Mouse (Mus musculus): Measurements from ENCODE around the gene Olfr796. TPM values are rescaled to one million over a fixed set of nuclear protein-coding genes. Genes with fewer than 3 reads are reported as not detected.

Olfr796 gene
- polyA plus RNA-seq (2012; ENCODE audit: insufficient read depth, insufficient read length, missing spikeins) = 0.23 TPM in 1 of 2 replicates, not detected in the other

DNA sequence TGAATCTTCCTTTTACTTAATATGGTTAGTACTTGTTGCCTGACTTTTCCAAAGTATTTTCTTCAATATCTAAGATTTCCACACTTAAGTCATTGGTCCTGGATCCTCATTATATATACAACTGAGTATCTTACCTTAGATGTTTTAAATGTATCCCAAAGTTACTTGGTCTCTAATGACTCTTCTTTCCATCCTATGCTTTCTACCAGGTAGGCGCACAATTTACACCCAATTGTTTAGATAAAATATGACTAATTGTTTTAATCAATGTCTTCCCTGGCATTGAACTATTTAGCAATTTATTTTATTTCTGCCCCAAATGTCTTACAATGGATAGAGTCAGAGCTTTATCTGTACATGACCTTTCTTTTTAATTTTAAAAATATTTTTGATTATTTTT lies at the start of gene Olfr796:
Gene Olfr796 (minus strand): TSS at position 101 of the 400 bp plus-strand sequence.
- H3K4me1 ChIP-seq (ENCODE audit: control insufficient read depth, insufficient read depth, low read length) = no peaks in the 10 kb centered on the region
- TF ChIP-seq POLR2A (IDR thresholded peaks at IDR 0.05; ENCODE audit: borderline replicate concordance, low read depth, low read length) (no peak), CTCF (IDR thresholded peaks at IDR 0.05; ENCODE audit: low read depth, low read length) (no peak)
- H3K27ac ChIP-seq (ENCODE audit: insufficient read depth, low read depth, low read length) = no peak within 1 kb of the TSS
- no peak within 1 kb of the TSS for H3K4me3 ChIP-seq (ENCODE audit: insufficient read depth, low read length)

DNA sequence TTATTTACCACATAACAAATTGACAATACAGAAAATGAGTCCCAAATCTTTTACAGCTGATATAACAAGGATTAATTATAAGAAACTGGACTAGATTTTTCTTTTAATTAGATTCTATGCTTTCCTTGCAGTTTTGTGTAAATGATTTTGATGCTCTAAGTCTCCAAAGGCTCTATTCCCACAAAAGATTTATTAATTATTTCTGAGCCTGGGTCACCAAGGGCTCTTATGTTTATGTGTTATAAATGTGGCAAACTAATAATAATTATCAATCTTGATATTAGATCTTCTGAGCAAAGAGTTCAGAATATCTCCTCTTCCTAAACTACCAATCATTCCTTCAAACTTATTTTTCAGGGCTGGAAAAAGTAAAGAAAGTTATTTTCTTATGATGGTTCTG lies 45.0 kb upstream of the Olfr796 start, which contains the start of gene Olfr800:
Gene Olfr800 (plus strand): TSS at position 301 of the 400 bp plus-strand sequence.
- no peak for TF ChIP-seq CTCF (IDR thresholded peaks at IDR 0.05; ENCODE audit: low read depth, low read length)
- no peak for TF ChIP-seq POLR2A (IDR thresholded peaks at IDR 0.05; ENCODE audit: borderline replicate concordance, low read depth, low read length)
- H3K4me3 ChIP-seq (ENCODE audit: insufficient read depth, low read length) = no peak within 1 kb of the TSS
- H3K27ac ChIP-seq (ENCODE audit: insufficient read depth, low read depth, low read length) = no peak within 1 kb of the TSS
- no peaks in the 10 kb centered on the region for H3K4me1 ChIP-seq (ENCODE audit: control insufficient read depth, insufficient read depth, low read length)

GRCm38 (mm10) chr10:129651763-129652162 lies 39.4 kb upstream of the Olfr796 start:
- no peak overlapping the region for H3K27ac ChIP-seq (ENCODE audit: insufficient read depth, low read depth, low read length)
- no peak overlapping the region for H3K4me3 ChIP-seq (ENCODE audit: insufficient read depth, low read length)
- TF ChIP-seq POLR2A (IDR thresholded peaks at IDR 0.05; ENCODE audit: borderline replicate concordance, low read depth, low read length) (no peak), CTCF (IDR thresholded peaks at IDR 0.05; ENCODE audit: low read depth, low read length) (no peak)
- H3K4me1 ChIP-seq (ENCODE audit: control insufficient read depth, insufficient read depth, low read length) = no peaks in the 10 kb centered on the region

GRCm38 (mm10) chr10:129637184-129637583 lies 24.8 kb upstream of the Olfr796 start, which contains the start of gene Olfr799:
TSS of gene Olfr799 (plus strand) at chr10:129637484.
- H3K4me3 ChIP-seq (ENCODE audit: insufficient read depth, low read length) = no peak within 1 kb of the TSS
- H3K4me1 ChIP-seq (ENCODE audit: control insufficient read depth, insufficient read depth, low read length) = no peaks in the 10 kb centered on the region
- H3K27ac ChIP-seq (ENCODE audit: insufficient read depth, low read depth, low read length) = no peak within 1 kb of the TSS
- TF ChIP-seq CTCF (IDR thresholded peaks at IDR 0.05; ENCODE audit: low read depth, low read length) = no peak
- no peak for TF ChIP-seq POLR2A (IDR thresholded peaks at IDR 0.05; ENCODE audit: borderline replicate concordance, low read depth, low read length)

GRCm38 (mm10) chr10:129627834-129628233 lies 15.5 kb upstream of the Olfr796 start, which contains the start of gene Olfr798:
TSS of gene Olfr798 (minus strand) at chr10:129627934.
- no peak within 1 kb of the TSS for H3K4me3 ChIP-seq (ENCODE audit: insufficient read depth, low read length)

GRCm38 (mm10) chr10:129623251-129623650 lies 10.9 kb upstream of the Olfr796 start:
- no peak overlapping the region for H3K27ac ChIP-seq (ENCODE audit: insufficient read depth, low read depth, low read length)
- H3K4me3 ChIP-seq (ENCODE audit: insufficient read depth, low read length) = no peak overlapping the region
- no peaks in the 10 kb centered on the region for H3K4me1 ChIP-seq (ENCODE audit: control insufficient read depth, insufficient read depth, low read length)
- no peak for TF ChIP-seq POLR2A (IDR thresholded peaks at IDR 0.05; ENCODE audit: borderline replicate concordance, low read depth, low read length)
- TF ChIP-seq CTCF (IDR thresholded peaks at IDR 0.05; ENCODE audit: low read depth, low read length) = no peak

More at GRCm38 (mm10) chr10:129627834-129628233, 15.5 kb upstream of the Olfr796 start, which contains the start of gene Olfr798:
- H3K4me1 ChIP-seq (ENCODE audit: control insufficient read depth, insufficient read depth, low read length) = no peaks in the 10 kb centered on the region
- no peak within 1 kb of the TSS for H3K27ac ChIP-seq (ENCODE audit: insufficient read depth, low read depth, low read length)
- no peak for TF ChIP-seq CTCF (IDR thresholded peaks at IDR 0.05; ENCODE audit: low read depth, low read length)
- TF ChIP-seq POLR2A (IDR thresholded peaks at IDR 0.05; ENCODE audit: borderline replicate concordance, low read depth, low read length) = no peak

DNA sequence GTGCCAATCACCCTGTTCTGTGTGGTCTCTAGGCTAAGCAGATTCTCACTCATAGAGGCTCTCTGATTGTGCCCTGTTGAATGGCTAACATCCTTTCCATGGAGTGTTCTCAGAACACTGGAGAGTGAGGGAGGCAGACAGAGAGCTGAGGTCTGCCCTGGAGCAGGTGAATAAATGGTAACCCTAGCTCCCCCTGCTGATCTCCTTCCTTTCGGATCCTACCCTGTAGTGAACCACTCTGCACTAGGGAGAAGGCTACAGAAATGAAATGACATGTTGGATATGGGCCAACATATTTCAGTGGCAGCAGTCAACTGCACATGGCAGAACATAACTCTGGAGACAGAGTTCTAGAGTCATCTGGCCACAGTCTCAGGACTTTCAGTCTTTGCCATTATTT lies 9.4 kb upstream of the Olfr796 start:
- H3K27ac ChIP-seq (ENCODE audit: insufficient read depth, low read depth, low read length) = no peak overlapping the region
- no peak overlapping the region for H3K4me3 ChIP-seq (ENCODE audit: insufficient read depth, low read length)
- no peak for TF ChIP-seq CTCF (IDR thresholded peaks at IDR 0.05; ENCODE audit: low read depth, low read length)
- TF ChIP-seq POLR2A (IDR thresholded peaks at IDR 0.05; ENCODE audit: borderline replicate concordance, low read depth, low read length) = no peak
- no peaks in the 10 kb centered on the region for H3K4me1 ChIP-seq (ENCODE audit: control insufficient read depth, insufficient read depth, low read length)

- no peak for TF ChIP-seq POLR2A (IDR thresholded peaks at IDR 0.05; ENCODE audit: borderline replicate concordance, low read depth, low read length)
These were observed 35.3 kb downstream of the Olfr796 start for GRCm38 (mm10) chr10:129577066-129577465.

GRCm38 (mm10) chr10:129567355-129567754 lies 45.0 kb downstream of the Olfr796 start, which contains the start of gene Olfr794:
TSS of gene Olfr794 (plus strand) at chr10:129567655.
- Histone ChIP-seq H3K4me3 (ENCODE audit: insufficient read depth, low read length) (no peak within 1 kb of the TSS), H3K4me1 (ENCODE audit: control insufficient read depth, insufficient read depth, low read length) (no peaks in the 10 kb centered on the region)
- TF ChIP-seq POLR2A (IDR thresholded peaks at IDR 0.05; ENCODE audit: borderline replicate concordance, low read depth, low read length) (no peak), CTCF (IDR thresholded peaks at IDR 0.05; ENCODE audit: low read depth, low read length) (no peak)

More at GRCm38 (mm10) chr10:129577066-129577465, 35.3 kb downstream of the Olfr796 start:
- no peak overlapping the region for H3K27ac ChIP-seq (ENCODE audit: insufficient read depth, low read depth, low read length)
- no peaks in the 10 kb centered on the region for H3K4me1 ChIP-seq (ENCODE audit: control insufficient read depth, insufficient read depth, low read length)
- H3K4me3 ChIP-seq (ENCODE audit: insufficient read depth, low read length) = no peak overlapping the region

More at GRCm38 (mm10) chr10:129567355-129567754, 45.0 kb downstream of the Olfr796 start, which contains the start of gene Olfr794:
- H3K27ac ChIP-seq (ENCODE audit: insufficient read depth, low read depth, low read length) = no peak within 1 kb of the TSS

Other genes with a start within 250 kb of the Olfr796 start
- gene Olfr784, start 228.5 kb downstream of the Olfr796 start, polyA plus RNA-seq (2012; ENCODE audit: insufficient read depth, insufficient read length, missing spikeins) = not detected in 2 replicates
- not detected in 2 replicates for gene Olfr785, start 207.1 kb downstream of the Olfr796 start, polyA plus RNA-seq (2012; ENCODE audit: insufficient read depth, insufficient read length, missing spikeins)
- not detected in 2 replicates for gene Olfr786, start 185.3 kb downstream of the Olfr796 start, polyA plus RNA-seq (2012; ENCODE audit: insufficient read depth, insufficient read length, missing spikeins)
- not detected in 2 replicates for gene Olfr787, start 150.7 kb downstream of the Olfr796 start, polyA plus RNA-seq (2012; ENCODE audit: insufficient read depth, insufficient read length, missing spikeins)
- gene Olfr788, start 141.6 kb downstream of the Olfr796 start, polyA plus RNA-seq (2012; ENCODE audit: insufficient read depth, insufficient read length, missing spikeins) = not detected in 2 replicates
- gene Olfr789, start 127.8 kb downstream of the Olfr796 start, polyA plus RNA-seq (2012; ENCODE audit: insufficient read depth, insufficient read length, missing spikeins) = not detected in 2 replicates
- not detected in 2 replicates for gene Olfr790, start 114.1 kb downstream of the Olfr796 start, polyA plus RNA-seq (2012; ENCODE audit: insufficient read depth, insufficient read length, missing spikeins)
- not detected in 2 replicates for gene Olfr791, start 90.8 kb downstream of the Olfr796 start, polyA plus RNA-seq (2012; ENCODE audit: insufficient read depth, insufficient read length, missing spikeins)
- gene Olfr792, start 73.4 kb downstream of the Olfr796 start, polyA plus RNA-seq (2012; ENCODE audit: insufficient read depth, insufficient read length, missing spikeins) = not detected in 2 replicates
- gene Olfr794, start 44.9 kb downstream of the Olfr796 start, polyA plus RNA-seq (2012; ENCODE audit: insufficient read depth, insufficient read length, missing spikeins) = not detected in 2 replicates
- not detected in 2 replicates for gene Olfr798, start 15.4 kb upstream of the Olfr796 start, polyA plus RNA-seq (2012; ENCODE audit: insufficient read depth, insufficient read length, missing spikeins)
- not detected in 2 replicates for gene Olfr799, start 24.9 kb upstream of the Olfr796 start, polyA plus RNA-seq (2012; ENCODE audit: insufficient read depth, insufficient read length, missing spikeins)
- gene Olfr800, start 45.1 kb upstream of the Olfr796 start, polyA plus RNA-seq (2012; ENCODE audit: insufficient read depth, insufficient read length, missing spikeins) = not detected in 2 replicates
- gene Olfr801, start 61.3 kb upstream of the Olfr796 start, polyA plus RNA-seq (2012; ENCODE audit: insufficient read depth, insufficient read length, missing spikeins) = not detected in 2 replicates
- not detected in 2 replicates for gene Olfr802, start 75.6 kb upstream of the Olfr796 start, polyA plus RNA-seq (2012; ENCODE audit: insufficient read depth, insufficient read length, missing spikeins)
- not detected in 2 replicates for gene Olfr803, start 81.7 kb upstream of the Olfr796 start, polyA plus RNA-seq (2012; ENCODE audit: insufficient read depth, insufficient read length, missing spikeins)
- 0.31 TPM in 1 of 2 replicates, not detected in the other for gene Olfr804, start 90.6 kb upstream of the Olfr796 start, polyA plus RNA-seq (2012; ENCODE audit: insufficient read depth, insufficient read length, missing spikeins)
- not detected in 2 replicates for gene Olfr805, start 116.8 kb upstream of the Olfr796 start, polyA plus RNA-seq (2012; ENCODE audit: insufficient read depth, insufficient read length, missing spikeins)
- not detected in 2 replicates for gene Olfr806, start 129.4 kb upstream of the Olfr796 start, polyA plus RNA-seq (2012; ENCODE audit: insufficient read depth, insufficient read length, missing spikeins)
- gene Olfr807, start 145.2 kb upstream of the Olfr796 start, polyA plus RNA-seq (2012; ENCODE audit: insufficient read depth, insufficient read length, missing spikeins) = not detected in 2 replicates
- 0.17 TPM in 1 of 2 replicates, not detected in the other for gene Olfr808, start 152.9 kb upstream of the Olfr796 start, polyA plus RNA-seq (2012; ENCODE audit: insufficient read depth, insufficient read length, missing spikeins)
- not detected in 2 replicates for gene Olfr809, start 162.1 kb upstream of the Olfr796 start, polyA plus RNA-seq (2012; ENCODE audit: insufficient read depth, insufficient read length, missing spikeins)
- gene Olfr810, start 182.3 kb upstream of the Olfr796 start, polyA plus RNA-seq (2012; ENCODE audit: insufficient read depth, insufficient read length, missing spikeins) = not detected in 2 replicates
- gene Olfr811, start 191.8 kb upstream of the Olfr796 start, polyA plus RNA-seq (2012; ENCODE audit: insufficient read depth, insufficient read length, missing spikeins) = not detected in 2 replicates
- gene Olfr812, start 233.5 kb upstream of the Olfr796 start, polyA plus RNA-seq (2012; ENCODE audit: insufficient read depth, insufficient read length, missing spikeins) = not detected in 2 replicates
- not detected in 2 replicates for gene Olfr813, start 242.8 kb upstream of the Olfr796 start, polyA plus RNA-seq (2012; ENCODE audit: insufficient read depth, insufficient read length, missing spikeins)

Data from bone marrow macrophage, adult 2 months (primary cell).